Mouse (Mus musculus): ENCODE data around the gene Dock4. TPM values are rescaled to one million over a fixed set of nuclear protein-coding genes. Genes with fewer than 3 reads are reported as not detected.

The Dock4 gene
- polyA plus RNA-seq, 1 experiment from 2014 or later: 7.2 TPM

DNA sequence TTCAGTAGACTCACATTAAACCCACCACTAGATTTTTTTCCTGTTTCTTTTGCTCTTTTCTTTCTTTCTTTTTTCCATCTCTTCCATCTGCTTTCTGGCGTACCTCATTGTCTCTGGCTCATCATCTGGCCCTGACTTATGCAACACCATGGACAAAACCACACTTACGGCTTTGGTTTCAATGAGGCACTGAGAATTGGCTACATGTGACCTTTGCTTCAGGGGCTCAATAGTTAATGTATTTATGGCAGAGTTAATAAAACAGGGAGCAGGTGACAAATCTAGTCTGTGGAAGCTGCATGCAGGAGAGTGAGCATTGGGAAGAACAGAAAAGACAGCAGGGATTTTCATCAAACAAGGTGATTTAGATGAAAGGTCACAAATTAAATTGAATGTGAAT is 131.0 kb downstream of the Dock4 start:
- H3K27me3 ChIP-seq: no peaks in the 10 kb centered on the region
- 85% methylated on average over 2 of the region's 2 CpGs for WGBS
- no peak for ATAC-seq (replicated peaks; ENCODE audit: insufficient number of reproducible peaks, insufficient read depth, low FRiP score, low read depth)
- H3K4me1 ChIP-seq (replicated peaks): 0 out of 2 replicates have a peak, but pooled peaks cover 5% of the 10 kb centered on the region
- H3K9me3 ChIP-seq (replicated peaks): no peaks in the 10 kb centered on the region
- no peak overlapping the region for H3K4me3 ChIP-seq
- no peak overlapping the region for H3K9ac ChIP-seq
- H3K4me2 ChIP-seq: no peak overlapping the region
- no peak overlapping the region for H3K27ac ChIP-seq
- no peaks in the 10 kb centered on the region for H3K36me3 ChIP-seq

DNA sequence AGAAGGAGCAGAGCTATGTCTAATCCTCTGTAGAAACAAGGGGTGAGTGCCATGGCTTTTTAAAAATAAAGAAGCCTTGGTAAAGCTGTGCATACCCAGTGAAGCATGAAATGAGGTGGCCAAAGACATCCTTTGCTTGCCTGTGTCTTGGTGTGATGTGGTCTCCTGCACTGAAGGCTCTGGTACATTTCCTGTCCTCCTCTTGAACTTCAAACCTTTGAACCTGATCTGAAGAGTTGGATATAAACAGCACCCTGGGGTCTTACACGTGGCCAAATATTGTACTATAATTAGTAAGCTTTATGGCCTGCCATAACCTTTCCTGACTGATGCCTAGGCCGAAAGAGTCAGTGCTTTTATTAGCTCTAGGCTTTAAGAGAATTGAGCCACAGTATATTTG is 134.6 kb downstream of the Dock4 start:
- Histone ChIP-seq H3K4me2 (no peak overlapping the region), H3K9me3 (replicated peaks) (no peaks in the 10 kb centered on the region), H3K27ac (no peak overlapping the region), H3K36me3 (no peaks in the 10 kb centered on the region), H3K4me3 (no peak overlapping the region), H3K27me3 (no peaks in the 10 kb centered on the region), H3K4me1 (replicated peaks) (peaks cover 9% of the 10 kb centered on the region; the same call in 1 of the 2 replicates), H3K9ac (no peak overlapping the region)
- 26% methylated on average over 2 of the region's 2 CpGs for WGBS
- no peak for ATAC-seq (replicated peaks; ENCODE audit: insufficient number of reproducible peaks, insufficient read depth, low FRiP score, low read depth)

- Histone ChIP-seq H3K36me3 (no peaks in the 10 kb centered on the region), H3K9ac (no peak overlapping the region), H3K4me2 (no peak overlapping the region), H3K4me1 (replicated peaks) (peaks cover 9% of the 10 kb centered on the region; the same call in 1 of the 2 replicates), H3K9me3 (replicated peaks) (no peaks in the 10 kb centered on the region), H3K27ac (no peak overlapping the region), H3K27me3 (no peaks in the 10 kb centered on the region), H3K4me3 (no peak overlapping the region)
- 60% methylated on average over 3 of the region's 3 CpGs for WGBS
- ATAC-seq (replicated peaks; ENCODE audit: insufficient number of reproducible peaks, insufficient read depth, low FRiP score, low read depth): no peak
Observed at GRCm38 (mm10) chr12:40581037-40581436, 135.3 kb downstream of the Dock4 start.

DNA sequence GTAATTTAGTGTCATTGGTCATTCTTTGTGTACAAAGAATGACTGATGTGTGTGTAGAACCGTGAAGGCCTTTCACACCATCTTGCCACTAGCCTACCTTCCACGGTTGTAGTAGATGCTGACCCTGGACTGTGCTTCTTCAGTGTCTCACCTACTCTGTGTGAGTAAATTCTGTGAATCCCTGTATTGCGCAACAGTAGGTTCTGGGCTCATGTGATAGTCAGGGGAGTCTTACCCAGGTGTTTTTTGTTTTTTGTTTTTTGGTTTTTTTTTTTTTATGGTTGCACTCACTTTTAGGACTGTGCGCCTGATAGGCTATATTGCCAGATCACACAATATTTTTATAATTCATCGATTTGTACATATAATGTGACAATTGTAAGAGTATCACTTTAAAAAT is 136.3 kb downstream of the Dock4 start:
- 86% methylated on average over 5 of the region's 5 CpGs for WGBS

DNA sequence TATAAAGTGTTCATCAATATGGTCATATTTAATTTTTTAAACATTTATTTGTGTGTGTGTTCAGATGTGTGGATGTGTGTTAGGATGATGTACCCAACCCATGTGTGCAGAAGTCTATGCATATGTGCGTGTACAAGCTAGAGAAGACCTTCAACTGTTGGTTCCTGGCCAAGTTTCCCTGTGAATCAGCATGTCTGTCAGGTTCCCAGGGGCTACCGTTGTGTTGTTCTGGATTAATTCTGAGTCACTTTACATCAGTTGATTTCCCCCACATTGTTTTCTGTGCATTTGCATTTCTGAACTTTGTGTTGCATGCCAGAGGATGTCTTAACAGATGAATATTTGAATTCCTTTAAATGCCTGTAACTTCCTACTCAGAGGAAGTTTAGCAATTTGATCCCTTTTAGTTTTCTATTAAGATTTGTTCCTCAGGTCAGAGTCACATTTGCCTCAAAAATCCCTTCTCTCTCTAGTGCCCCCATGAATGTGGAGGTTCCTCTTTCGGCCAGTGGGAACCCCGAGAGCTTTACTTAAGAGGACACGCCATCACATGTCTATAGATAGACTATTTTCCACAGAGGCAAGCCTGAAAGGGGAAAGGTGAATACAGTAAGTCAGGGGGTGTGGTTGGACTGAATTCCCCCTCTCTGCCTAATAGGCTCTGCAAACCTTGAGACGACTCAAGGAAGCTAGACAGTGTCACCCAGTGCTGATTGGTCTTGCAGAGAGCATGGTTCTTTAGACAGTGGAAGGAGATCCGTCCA is 139.0 kb downstream of the Dock4 start:
- Histone ChIP-seq H3K9ac (no peak overlapping the region), H3K4me2 (no peak overlapping the region), H3K9me3 (replicated peaks) (no peaks in the 10 kb centered on the region), H3K4me3 (no peak overlapping the region), H3K27me3 (no peaks in the 10 kb centered on the region), H3K27ac (no peak overlapping the region), H3K4me1 (replicated peaks) (peaks cover 9% of the 10 kb centered on the region; the same call in 1 of the 2 replicates), H3K36me3 (no peaks in the 10 kb centered on the region)
- WGBS: 61% methylated on average over 7 of the region's 7 CpGs
- no peak for ATAC-seq (replicated peaks; ENCODE audit: insufficient number of reproducible peaks, insufficient read depth, low FRiP score, low read depth)

More for the DNA sequence above, 136.3 kb downstream of the Dock4 start:
- Histone ChIP-seq H3K4me1 (replicated peaks) (peaks cover 9% of the 10 kb centered on the region; the same call in 1 of the 2 replicates), H3K9ac (no peak overlapping the region), H3K9me3 (replicated peaks) (no peaks in the 10 kb centered on the region), H3K4me2 (no peak overlapping the region), H3K27ac (no peak overlapping the region), H3K36me3 (no peaks in the 10 kb centered on the region), H3K27me3 (no peaks in the 10 kb centered on the region), H3K4me3 (no peak overlapping the region)
- ATAC-seq (replicated peaks; ENCODE audit: insufficient number of reproducible peaks, insufficient read depth, low FRiP score, low read depth): no peak

GRCm38 (mm10) chr12:40585456-40586141 is 139.8 kb downstream of the Dock4 start:
- Histone ChIP-seq H3K4me1 (replicated peaks) (peaks cover 6% of the 10 kb centered on the region; the same call in 1 of the 2 replicates), H3K9ac (no peak overlapping the region), H3K27me3 (no peaks in the 10 kb centered on the region), H3K9me3 (replicated peaks) (no peaks in the 10 kb centered on the region), H3K36me3 (no peaks in the 10 kb centered on the region), H3K27ac (no peak overlapping the region), H3K4me2 (no peak overlapping the region), H3K4me3 (no peak overlapping the region)
- ATAC-seq (replicated peaks; ENCODE audit: insufficient number of reproducible peaks, insufficient read depth, low FRiP score, low read depth): no peak
- WGBS: 77% methylated on average over 4 of the region's 4 CpGs

DNA sequence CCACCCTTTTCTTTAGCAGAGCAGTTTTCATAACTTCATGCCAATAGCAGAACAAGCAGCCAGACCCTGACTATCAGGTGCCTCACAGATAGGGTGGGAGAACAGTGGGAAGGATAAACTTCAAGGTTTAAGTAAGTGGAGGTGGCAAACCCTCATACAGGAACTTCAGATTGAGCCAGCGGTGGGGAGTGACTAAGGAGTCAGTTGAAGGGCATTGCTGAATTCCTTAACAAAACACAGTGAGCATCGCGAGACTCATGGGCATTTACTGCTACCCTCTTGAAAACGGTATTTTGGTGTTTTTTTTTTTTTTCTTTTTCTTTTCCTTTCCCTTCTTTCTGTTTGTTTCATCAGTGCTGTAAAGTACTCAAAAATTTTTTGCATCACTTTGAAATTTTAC is 148.4 kb downstream of the Dock4 start:
- H3K9me3 ChIP-seq (replicated peaks): no peaks in the 10 kb centered on the region
- no peaks in the 10 kb centered on the region for H3K36me3 ChIP-seq
- ATAC-seq (replicated peaks; ENCODE audit: insufficient number of reproducible peaks, insufficient read depth, low FRiP score, low read depth): no peak
- no peak overlapping the region for H3K27ac ChIP-seq
- no peaks in the 10 kb centered on the region for H3K27me3 ChIP-seq
- no peak overlapping the region for H3K4me3 ChIP-seq
- 57% methylated on average over 4 of the region's 4 CpGs for WGBS
- H3K4me2 ChIP-seq: no peak overlapping the region
- no peaks in the 10 kb centered on the region for H3K4me1 ChIP-seq (replicated peaks)
- no peak overlapping the region for H3K9ac ChIP-seq

GRCm38 (mm10) chr12:40595440-40595839 is 149.7 kb downstream of the Dock4 start:
- Histone ChIP-seq H3K4me1 (replicated peaks) (no peaks in the 10 kb centered on the region), H3K27me3 (no peaks in the 10 kb centered on the region), H3K9me3 (replicated peaks) (no peaks in the 10 kb centered on the region), H3K27ac (no peak overlapping the region), H3K4me3 (no peak overlapping the region), H3K36me3 (no peaks in the 10 kb centered on the region), H3K9ac (no peak overlapping the region), H3K4me2 (no peak overlapping the region)
- ATAC-seq (replicated peaks; ENCODE audit: insufficient number of reproducible peaks, insufficient read depth, low FRiP score, low read depth): no peak
- 82% methylated on average over 6 of the region's 6 CpGs for WGBS

- H3K27ac ChIP-seq: no peak overlapping the region
- no peak overlapping the region for H3K4me3 ChIP-seq
- 57% methylated on average over 7 of the region's 7 CpGs for WGBS
- no peak overlapping the region for H3K4me2 ChIP-seq
- no peaks in the 10 kb centered on the region for H3K9me3 ChIP-seq (replicated peaks)
- ATAC-seq (replicated peaks; ENCODE audit: insufficient number of reproducible peaks, insufficient read depth, low FRiP score, low read depth): no peak
- no peaks in the 10 kb centered on the region for H3K36me3 ChIP-seq
- no peak overlapping the region for H3K9ac ChIP-seq
- H3K4me1 ChIP-seq (replicated peaks): no peaks in the 10 kb centered on the region
- H3K27me3 ChIP-seq: no peaks in the 10 kb centered on the region
Observed at GRCm38 (mm10) chr12:40596020-40596419, 150.3 kb downstream of the Dock4 start.

- no peaks in the 10 kb centered on the region for H3K9me3 ChIP-seq (replicated peaks)
- H3K4me1 ChIP-seq (replicated peaks): no peaks in the 10 kb centered on the region
- no peak overlapping the region for H3K9ac ChIP-seq
- H3K4me3 ChIP-seq: no peak overlapping the region
- no peak for ATAC-seq (replicated peaks; ENCODE audit: insufficient number of reproducible peaks, insufficient read depth, low FRiP score, low read depth)
- 63% methylated on average over 6 of the region's 6 CpGs for WGBS
- no peaks in the 10 kb centered on the region for H3K36me3 ChIP-seq
- H3K27ac ChIP-seq: no peak overlapping the region
- H3K4me2 ChIP-seq: no peak overlapping the region
- H3K27me3 ChIP-seq: no peaks in the 10 kb centered on the region
Observed at GRCm38 (mm10) chr12:40596441-40596840, 150.7 kb downstream of the Dock4 start.

DNA sequence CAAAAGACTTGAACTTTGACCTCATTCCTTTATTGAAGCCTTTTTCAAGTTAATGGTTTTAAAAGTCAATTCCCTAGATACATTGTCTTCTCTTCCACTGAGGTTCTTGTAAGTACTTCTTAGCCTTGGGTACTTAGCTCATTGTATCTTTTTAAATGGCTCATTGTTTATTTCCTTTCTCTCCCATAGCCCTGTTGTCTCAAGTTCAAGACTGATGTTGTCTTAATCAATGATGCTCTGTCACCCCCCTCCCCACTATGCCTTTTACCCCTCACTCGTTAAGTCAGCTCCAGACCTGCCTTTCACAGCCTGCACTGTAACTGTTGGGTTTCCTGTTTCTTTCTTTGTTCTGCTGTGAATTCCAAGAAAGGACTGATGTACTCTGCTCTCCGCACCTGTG is 154.2 kb downstream of the Dock4 start:
- no peak overlapping the region for H3K4me3 ChIP-seq
- 88% methylated on average over 2 of the region's 2 CpGs for WGBS

More for the DNA sequence above, 154.2 kb downstream of the Dock4 start:
- H3K27ac ChIP-seq: no peak overlapping the region
- no peak overlapping the region for H3K4me2 ChIP-seq
- no peaks in the 10 kb centered on the region for H3K4me1 ChIP-seq (replicated peaks)
- no peaks in the 10 kb centered on the region for H3K36me3 ChIP-seq
- no peaks in the 10 kb centered on the region for H3K27me3 ChIP-seq
- no peak for ATAC-seq (replicated peaks; ENCODE audit: insufficient number of reproducible peaks, insufficient read depth, low FRiP score, low read depth)
- H3K9ac ChIP-seq: no peak overlapping the region
- H3K9me3 ChIP-seq (replicated peaks): no peaks in the 10 kb centered on the region

All from heart, embryonic 15.5 days (tissue).